Mouse (Mus musculus): ENCODE results near the gene Hs3st4. TPM values are rescaled to one million over a fixed set of nuclear protein-coding genes. Genes with fewer than 3 reads are reported as not detected.

Hs3st4 gene
- polyA plus RNA-seq, 1 experiment from 2014 or later, result not detected

DNA sequence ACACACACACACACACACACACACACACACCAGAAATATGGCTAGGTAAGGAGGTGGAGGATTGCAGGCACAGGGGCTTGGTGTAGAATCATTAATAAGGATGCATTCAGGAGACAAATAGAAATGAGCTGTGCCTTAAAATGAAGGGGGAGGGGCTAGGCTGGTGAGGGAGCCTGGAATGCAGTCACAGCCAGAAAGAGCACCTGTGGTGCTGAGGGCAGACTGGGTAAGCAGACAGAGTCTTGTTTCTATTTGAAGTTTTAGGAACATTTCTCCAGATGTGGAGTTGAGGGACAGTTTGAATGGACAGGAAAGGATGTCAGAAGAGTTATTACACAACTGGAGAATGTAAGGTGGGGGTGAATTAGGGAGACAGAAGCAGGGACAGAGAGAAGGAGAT is 64.7 kb downstream of the Hs3st4 start:
- DNase-seq (ENCODE audit: low spot score), result no peak
- no peak for ATAC-seq (replicated peaks; ENCODE audit: low FRiP score, low TSS enrichment, low read depth)
- H3K27me3 ChIP-seq (replicated peaks; ENCODE audit: control insufficient read depth, insufficient read depth, low read length), result no peaks in the 10 kb centered on the region
- H3K36me3 ChIP-seq (ENCODE audit: control insufficient read depth, insufficient read depth, low read length), result no peaks in the 10 kb centered on the region
- H3K27ac ChIP-seq (ENCODE audit: low read depth), result no peak overlapping the region
- H3K4me1 ChIP-seq (replicated peaks; ENCODE audit: control insufficient read depth, insufficient read depth, low read length), result no peaks in the 10 kb centered on the region
- H3K9me3 ChIP-seq (ENCODE audit: control insufficient read depth, low read length), result no peaks in the 10 kb centered on the region
- no peak overlapping the region for H3K4me3 ChIP-seq (ENCODE audit: low read depth, low read length)
- H3K9ac ChIP-seq (ENCODE audit: low read length), result no peak overlapping the region
- H3K4me2 ChIP-seq (ENCODE audit: low read length), result no peak overlapping the region

DNA sequence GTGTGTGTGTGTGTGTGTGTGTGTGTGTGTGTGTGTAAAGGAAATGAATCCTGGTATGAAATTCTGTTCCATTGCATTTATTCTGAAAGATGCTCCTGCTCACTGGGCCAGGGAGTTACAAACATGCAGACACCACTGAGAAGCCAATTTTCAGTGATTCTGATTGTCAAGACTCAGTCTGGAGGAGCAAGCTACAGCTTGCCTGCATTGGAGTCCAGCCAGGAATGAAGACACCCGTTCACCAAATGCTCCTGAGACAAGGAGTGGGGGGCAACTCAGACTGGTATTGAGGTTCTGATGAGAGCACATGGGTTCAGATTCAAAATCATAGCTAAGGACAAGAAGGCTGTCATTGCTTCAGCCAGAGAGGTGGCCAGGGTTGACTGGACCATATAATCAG is 66.3 kb downstream of the Hs3st4 start:
- H3K4me1 ChIP-seq (replicated peaks; ENCODE audit: control insufficient read depth, insufficient read depth, low read length), result no peaks in the 10 kb centered on the region
- 64% methylated on average over 1 of the region's 1 CpGs for WGBS
- H3K9me3 ChIP-seq (ENCODE audit: control insufficient read depth, low read length), result no peaks in the 10 kb centered on the region
- no peak overlapping the region for H3K27ac ChIP-seq (ENCODE audit: low read depth)
- no peak overlapping the region for H3K9ac ChIP-seq (ENCODE audit: low read length)
- DNase-seq (ENCODE audit: low spot score) (no peak), ATAC-seq (replicated peaks; ENCODE audit: low FRiP score, low TSS enrichment, low read depth) (no peak)
- no peaks in the 10 kb centered on the region for H3K27me3 ChIP-seq (replicated peaks; ENCODE audit: control insufficient read depth, insufficient read depth, low read length)
- H3K4me2 ChIP-seq (ENCODE audit: low read length), result no peak overlapping the region
- no peak overlapping the region for H3K4me3 ChIP-seq (ENCODE audit: low read depth, low read length)
- no peaks in the 10 kb centered on the region for H3K36me3 ChIP-seq (ENCODE audit: control insufficient read depth, insufficient read depth, low read length)

DNA sequence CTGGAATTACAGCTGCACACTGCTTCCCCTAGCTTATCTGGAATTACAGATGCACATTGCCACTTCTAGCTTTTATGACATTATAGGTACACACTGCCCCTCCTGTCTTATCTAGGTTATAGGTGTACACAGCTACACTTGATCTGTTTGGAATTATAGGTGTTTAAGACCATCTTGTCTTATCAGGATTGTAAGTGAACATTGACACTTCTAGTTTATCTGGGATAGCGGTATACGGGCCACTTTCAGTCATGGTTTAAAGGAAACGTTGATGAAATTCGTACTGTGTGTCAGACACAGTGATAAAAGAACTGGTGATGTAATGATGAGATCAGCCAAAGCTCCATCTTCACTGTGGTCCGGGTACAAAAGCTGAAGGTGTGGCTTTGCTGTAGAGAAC is 67.8 kb downstream of the Hs3st4 start:
- H3K4me1 ChIP-seq (replicated peaks; ENCODE audit: control insufficient read depth, insufficient read depth, low read length), result no peaks in the 10 kb centered on the region
- no peak overlapping the region for H3K9ac ChIP-seq (ENCODE audit: low read length)
- 0 out of 2 replicates have a peak, but pooled peaks have one; percentile 32 for ATAC-seq (replicated peaks; ENCODE audit: low FRiP score, low TSS enrichment, low read depth)
- no peaks in the 10 kb centered on the region for H3K27me3 ChIP-seq (replicated peaks; ENCODE audit: control insufficient read depth, insufficient read depth, low read length)
- no peak overlapping the region for H3K4me3 ChIP-seq (ENCODE audit: low read depth, low read length)
- H3K36me3 ChIP-seq (ENCODE audit: control insufficient read depth, insufficient read depth, low read length), result no peaks in the 10 kb centered on the region
- no peak overlapping the region for H3K4me2 ChIP-seq (ENCODE audit: low read length)
- H3K9me3 ChIP-seq (ENCODE audit: control insufficient read depth, low read length), result no peaks in the 10 kb centered on the region
- H3K27ac ChIP-seq (ENCODE audit: low read depth), result no peak overlapping the region
- DNase-seq (ENCODE audit: low spot score), result no peak
- 67% methylated on average over 5 of the region's 5 CpGs for WGBS

DNA sequence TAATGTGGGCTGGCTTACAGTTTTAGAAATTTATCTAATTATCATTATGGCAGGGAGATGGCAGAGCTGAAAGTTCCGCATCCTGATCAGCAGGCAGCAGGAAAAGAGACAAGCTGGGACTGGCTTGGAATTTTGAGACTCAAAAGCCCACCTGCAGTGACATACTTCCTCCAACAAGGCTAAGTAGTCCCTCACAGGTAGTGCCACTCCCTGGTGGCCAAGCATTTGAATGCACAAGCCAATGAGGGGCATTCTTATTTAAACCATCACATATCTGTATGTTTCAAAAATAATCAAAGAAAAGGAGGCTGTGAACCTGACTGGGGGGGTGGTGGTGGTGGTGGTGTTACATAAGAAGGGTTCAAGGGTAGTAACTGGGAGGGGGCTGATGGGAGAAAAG is 101.1 kb downstream of the Hs3st4 start:
- H3K4me3 ChIP-seq (ENCODE audit: low read depth, low read length), result no peak overlapping the region
- WGBS, result 85% methylated on average over 1 of the region's 1 CpGs
- no peak overlapping the region for H3K4me2 ChIP-seq (ENCODE audit: low read length)
- no peaks in the 10 kb centered on the region for H3K9me3 ChIP-seq (ENCODE audit: control insufficient read depth, low read length)
- no peak overlapping the region for H3K9ac ChIP-seq (ENCODE audit: low read length)
- no peak overlapping the region for H3K27ac ChIP-seq (ENCODE audit: low read depth)
- H3K36me3 ChIP-seq (ENCODE audit: control insufficient read depth, insufficient read depth, low read length), result no peaks in the 10 kb centered on the region
- H3K27me3 ChIP-seq (replicated peaks; ENCODE audit: control insufficient read depth, insufficient read depth, low read length), result no peaks in the 10 kb centered on the region
- H3K4me1 ChIP-seq (replicated peaks; ENCODE audit: control insufficient read depth, insufficient read depth, low read length), result no peaks in the 10 kb centered on the region
- DNase-seq (ENCODE audit: low spot score) (no peak), ATAC-seq (replicated peaks; ENCODE audit: low FRiP score, low TSS enrichment, low read depth) (no peak)

DNA sequence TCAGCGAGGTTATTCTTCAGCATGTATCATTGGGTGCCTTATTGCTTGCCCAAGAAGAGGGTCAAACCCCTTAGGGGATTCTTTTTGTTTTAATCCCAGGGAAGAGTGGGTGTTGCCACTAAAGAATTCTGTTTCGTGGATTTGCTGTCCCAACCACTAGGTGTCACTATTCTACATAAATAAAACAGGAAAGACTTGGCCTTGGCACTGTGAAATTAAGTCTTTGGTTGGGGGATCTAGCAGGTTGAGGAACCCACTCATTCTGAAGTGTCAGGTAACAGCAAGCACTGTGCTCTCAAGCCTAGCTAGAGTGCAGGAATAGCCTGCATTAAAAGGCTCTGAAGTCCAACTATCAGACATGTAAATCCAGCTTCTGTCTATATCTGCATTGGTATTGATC is 146.3 kb downstream of the Hs3st4 start:
- no peak overlapping the region for H3K4me2 ChIP-seq (ENCODE audit: low read length)
- DNase-seq (ENCODE audit: low spot score) (no peak), ATAC-seq (replicated peaks; ENCODE audit: low FRiP score, low TSS enrichment, low read depth) (no peak)
- no peaks in the 10 kb centered on the region for H3K36me3 ChIP-seq (ENCODE audit: control insufficient read depth, insufficient read depth, low read length)
- H3K27ac ChIP-seq (ENCODE audit: low read depth), result no peak overlapping the region
- no peak overlapping the region for H3K4me3 ChIP-seq (ENCODE audit: low read depth, low read length)
- 3% methylated on average over 2 of the region's 2 CpGs for WGBS
- no peaks in the 10 kb centered on the region for H3K4me1 ChIP-seq (replicated peaks; ENCODE audit: control insufficient read depth, insufficient read depth, low read length)
- no peak overlapping the region for H3K9ac ChIP-seq (ENCODE audit: low read length)
- no peaks in the 10 kb centered on the region for H3K27me3 ChIP-seq (replicated peaks; ENCODE audit: control insufficient read depth, insufficient read depth, low read length)
- H3K9me3 ChIP-seq (ENCODE audit: control insufficient read depth, low read length), result no peaks in the 10 kb centered on the region

DNA sequence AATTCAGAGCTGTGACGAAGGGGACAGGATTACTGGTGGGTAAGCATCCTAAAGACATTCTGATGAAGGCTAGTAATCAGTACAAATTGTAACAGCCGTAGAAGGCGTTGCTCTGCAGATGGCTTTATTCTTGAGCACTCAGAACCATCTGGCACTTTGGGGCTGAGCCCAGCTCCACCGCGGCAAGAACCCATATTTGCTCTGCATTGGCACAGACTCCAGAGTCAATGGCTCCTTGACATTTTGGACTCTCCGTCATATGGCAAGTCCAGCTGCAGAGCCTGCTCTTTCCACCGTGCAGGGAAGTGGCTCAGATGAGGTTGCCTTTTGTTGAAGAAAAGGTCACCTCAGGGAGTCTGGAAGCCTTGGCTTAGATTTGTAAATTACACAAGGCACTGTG is 148.6 kb downstream of the Hs3st4 start:
- no peaks in the 10 kb centered on the region for H3K9me3 ChIP-seq (ENCODE audit: control insufficient read depth, low read length)
- WGBS, result 81% methylated on average over 7 of the region's 7 CpGs
- H3K36me3 ChIP-seq (ENCODE audit: control insufficient read depth, insufficient read depth, low read length), result no peaks in the 10 kb centered on the region
- DNase-seq (ENCODE audit: low spot score) (no peak), ATAC-seq (replicated peaks; ENCODE audit: low FRiP score, low TSS enrichment, low read depth) (no peak)
- no peaks in the 10 kb centered on the region for H3K27me3 ChIP-seq (replicated peaks; ENCODE audit: control insufficient read depth, insufficient read depth, low read length)
- no peak overlapping the region for H3K4me2 ChIP-seq (ENCODE audit: low read length)
- no peak overlapping the region for H3K27ac ChIP-seq (ENCODE audit: low read depth)
- H3K4me3 ChIP-seq (ENCODE audit: low read depth, low read length), result no peak overlapping the region
- no peaks in the 10 kb centered on the region for H3K4me1 ChIP-seq (replicated peaks; ENCODE audit: control insufficient read depth, insufficient read depth, low read length)
- H3K9ac ChIP-seq (ENCODE audit: low read length), result no peak overlapping the region

DNA sequence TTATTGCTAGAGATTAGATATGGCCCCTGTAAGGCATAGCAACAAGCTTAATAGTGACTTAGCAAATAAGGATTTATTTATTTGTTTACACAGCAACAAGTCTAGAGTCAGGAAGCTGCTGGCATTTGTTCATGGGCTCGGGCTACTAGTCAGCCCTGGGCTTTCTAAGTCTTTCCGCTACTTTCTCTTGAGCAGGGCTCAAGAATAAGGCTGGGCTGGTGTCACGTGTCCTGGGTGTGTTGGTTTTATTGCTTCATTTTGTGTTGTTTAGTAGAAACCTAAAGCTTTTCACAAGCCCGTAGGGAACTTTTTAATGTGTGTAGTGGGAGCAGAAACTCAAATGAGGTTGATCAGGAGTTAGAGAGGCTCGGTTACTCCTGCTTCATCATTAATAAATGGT is 153.5 kb downstream of the Hs3st4 start:
- 69% methylated on average over 5 of the region's 5 CpGs for WGBS
- no peak for ATAC-seq (replicated peaks; ENCODE audit: low FRiP score, low TSS enrichment, low read depth)
- Histone ChIP-seq H3K9ac (ENCODE audit: low read length) (no peak overlapping the region), H3K4me3 (ENCODE audit: low read depth, low read length) (no peak overlapping the region), H3K27ac (ENCODE audit: low read depth) (no peak overlapping the region), H3K9me3 (ENCODE audit: control insufficient read depth, low read length) (no peaks in the 10 kb centered on the region), H3K4me1 (replicated peaks; ENCODE audit: control insufficient read depth, insufficient read depth, low read length) (no peaks in the 10 kb centered on the region), H3K27me3 (replicated peaks; ENCODE audit: control insufficient read depth, insufficient read depth, low read length) (no peaks in the 10 kb centered on the region), H3K36me3 (ENCODE audit: control insufficient read depth, insufficient read depth, low read length) (no peaks in the 10 kb centered on the region), H3K4me2 (ENCODE audit: low read length) (no peak overlapping the region)
- no peak for DNase-seq (ENCODE audit: low spot score)

DNA sequence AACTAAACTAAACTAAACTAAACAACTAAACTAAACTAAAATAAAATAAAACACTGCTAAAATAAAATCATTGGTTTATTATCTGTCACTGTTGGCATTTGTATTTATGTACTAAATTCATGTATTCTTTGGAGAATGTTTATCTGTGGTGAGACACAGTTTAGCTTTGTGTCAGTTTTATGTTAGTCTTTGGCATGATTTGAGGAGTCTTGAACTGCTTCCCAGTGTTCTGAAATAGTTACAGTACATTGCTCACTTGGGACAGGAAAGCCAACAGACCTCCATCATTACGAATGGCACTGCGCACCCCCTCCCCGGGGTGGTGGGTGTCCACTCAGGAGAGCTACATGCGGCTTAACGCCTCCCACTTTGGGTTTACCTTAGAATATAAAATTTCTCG is 158.6 kb downstream of the Hs3st4 start:
- Histone ChIP-seq H3K4me2 (ENCODE audit: low read length) (no peak overlapping the region), H3K36me3 (ENCODE audit: control insufficient read depth, insufficient read depth, low read length) (no peaks in the 10 kb centered on the region), H3K9me3 (ENCODE audit: control insufficient read depth, low read length) (no peaks in the 10 kb centered on the region), H3K4me1 (replicated peaks; ENCODE audit: control insufficient read depth, insufficient read depth, low read length) (no peaks in the 10 kb centered on the region), H3K27ac (ENCODE audit: low read depth) (no peak overlapping the region), H3K27me3 (replicated peaks; ENCODE audit: control insufficient read depth, insufficient read depth, low read length) (no peaks in the 10 kb centered on the region), H3K4me3 (ENCODE audit: low read depth, low read length) (no peak overlapping the region), H3K9ac (ENCODE audit: low read length) (no peak overlapping the region)
- DNase-seq (ENCODE audit: low spot score) (no peak), ATAC-seq (replicated peaks; ENCODE audit: low FRiP score, low TSS enrichment, low read depth) (no peak)
- WGBS, result 60% methylated on average over 6 of the region's 6 CpGs

DNA sequence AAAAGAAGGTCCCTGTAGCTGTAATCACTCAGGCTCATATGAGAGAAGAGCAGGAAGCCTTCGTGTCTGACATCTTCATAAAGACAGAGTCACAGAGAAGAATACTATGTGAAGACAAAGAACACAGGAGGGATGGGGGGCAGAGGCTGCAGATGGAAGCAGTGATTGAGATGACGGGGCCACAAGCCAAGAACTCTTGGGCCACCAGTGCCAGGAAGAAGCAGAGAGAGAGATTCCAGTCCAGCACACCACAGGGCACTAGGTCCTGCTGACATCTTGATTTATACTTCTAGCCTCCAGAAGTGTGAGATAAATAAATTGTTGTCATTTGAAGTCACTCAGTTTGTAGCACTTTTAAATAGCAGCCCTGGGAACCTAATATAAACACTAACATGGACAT is 168.2 kb downstream of the Hs3st4 start:
- H3K9me3 ChIP-seq (ENCODE audit: control insufficient read depth, low read length), result no peaks in the 10 kb centered on the region
- H3K27ac ChIP-seq (ENCODE audit: low read depth), result no peak overlapping the region
- H3K9ac ChIP-seq (ENCODE audit: low read length), result no peak overlapping the region
- DNase-seq (ENCODE audit: low spot score) (no peak), ATAC-seq (replicated peaks; ENCODE audit: low FRiP score, low TSS enrichment, low read depth) (no peak)
- no peaks in the 10 kb centered on the region for H3K36me3 ChIP-seq (ENCODE audit: control insufficient read depth, insufficient read depth, low read length)
- H3K4me3 ChIP-seq (ENCODE audit: low read depth, low read length), result no peak overlapping the region
- H3K4me1 ChIP-seq (replicated peaks; ENCODE audit: control insufficient read depth, insufficient read depth, low read length), result no peaks in the 10 kb centered on the region
- 71% methylated on average over 2 of the region's 2 CpGs for WGBS
- no peak overlapping the region for H3K4me2 ChIP-seq (ENCODE audit: low read length)
- no peaks in the 10 kb centered on the region for H3K27me3 ChIP-seq (replicated peaks; ENCODE audit: control insufficient read depth, insufficient read depth, low read length)

Data from intestine, embryonic 14.5 days (tissue).